Mouse (Mus musculus) urinary bladder, postnatal 14 days (tissue): ENCODE data around the gene Trappc2l.
"Not testable (repeated sequence)": the region's sequence is repeated elsewhere in the genome, so short reads cannot be mapped to it uniquely, and the experiment has no call there.

Source experiments
- DNase-seq: peaks from one replicate; pipeline ENCODE4 v3.0.0; 2021; ENCODE audit warnings: low spot score

Gene Trappc2l

DNA sequence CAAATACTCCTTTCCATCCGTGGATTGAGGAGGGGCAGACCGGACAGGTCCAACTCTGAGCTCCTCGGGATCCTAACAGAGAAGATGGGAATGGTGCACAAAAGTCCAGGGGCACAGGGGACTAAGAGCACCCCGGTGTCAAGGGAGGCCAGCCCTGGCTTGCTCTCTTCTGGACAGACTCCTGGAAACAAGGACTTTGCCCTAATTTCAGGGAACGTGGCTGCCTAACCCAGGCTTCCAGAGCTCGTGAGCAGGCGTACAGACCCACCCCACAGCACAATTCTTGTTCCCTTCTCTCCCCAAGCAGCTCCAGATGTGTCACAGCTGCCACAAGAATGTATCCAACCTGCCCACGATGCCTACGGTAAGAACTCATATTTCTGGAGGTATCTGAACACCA, 14.4 kb downstream of the Trappc2l start:
- DNase-seq = no peak

DNA sequence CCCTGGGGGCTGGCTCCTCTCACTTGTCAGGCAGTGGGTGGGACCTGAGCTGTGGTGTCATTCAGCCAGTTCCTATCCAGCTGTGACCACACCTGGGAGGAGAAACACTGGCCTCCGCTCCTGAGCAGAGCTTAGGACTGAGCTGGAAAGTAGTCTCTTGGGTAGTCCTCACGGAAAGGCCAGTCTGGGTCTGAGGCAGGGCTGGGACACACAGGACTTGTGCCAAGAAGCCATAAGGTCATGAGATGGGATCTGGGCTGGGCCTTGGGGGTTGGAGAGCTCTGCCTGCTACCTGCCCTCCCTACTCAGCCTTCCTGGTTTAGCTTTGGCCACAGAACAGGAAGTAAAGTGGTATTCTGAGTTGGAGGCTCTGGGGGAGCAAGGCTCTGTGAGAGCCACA, 15.5 kb downstream of the Trappc2l start:
- DNase-seq = no peak

DNA sequence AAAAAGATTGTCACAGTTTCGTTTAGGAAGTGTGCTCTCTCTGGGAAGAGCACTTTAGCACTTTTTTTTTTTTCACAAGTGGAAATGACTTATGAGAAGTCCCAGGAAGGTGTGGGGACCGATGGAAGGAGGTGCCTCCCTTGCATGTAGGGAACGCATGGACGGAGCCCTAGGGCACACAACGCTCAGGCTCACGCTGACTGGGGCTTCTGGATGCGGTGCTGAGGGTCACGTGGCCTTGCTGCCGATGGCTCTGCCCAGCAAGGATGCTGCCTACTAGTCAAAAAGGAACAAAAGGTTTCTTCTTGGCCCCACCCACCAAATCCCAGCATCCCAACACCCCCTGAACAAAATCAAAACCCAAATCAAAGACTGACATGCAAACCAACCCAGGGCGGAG, 17.9 kb downstream of the Trappc2l start:
- no peak for DNase-seq

DNA sequence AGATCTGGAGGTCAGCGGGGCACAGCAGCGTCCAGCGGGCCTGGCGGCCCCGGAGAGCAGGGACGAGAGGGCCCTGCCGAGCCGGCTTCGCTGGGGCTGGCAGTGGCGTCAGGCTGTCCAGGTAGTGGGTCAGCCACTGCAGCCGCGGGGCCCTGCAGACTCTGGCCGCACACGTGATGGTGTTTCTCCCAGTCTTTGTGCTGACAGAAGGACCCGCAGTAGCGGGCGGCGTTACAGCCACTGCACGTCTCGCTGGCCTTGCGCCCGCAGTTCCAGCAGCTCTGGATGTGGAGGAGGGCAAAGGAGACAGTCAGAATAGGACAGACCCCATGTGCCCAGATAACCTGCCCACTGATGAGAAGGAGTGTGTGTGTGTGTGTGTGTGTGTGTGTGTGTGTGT, 19.3 kb downstream of the Trappc2l start:
- DNase-seq = no peak

DNA sequence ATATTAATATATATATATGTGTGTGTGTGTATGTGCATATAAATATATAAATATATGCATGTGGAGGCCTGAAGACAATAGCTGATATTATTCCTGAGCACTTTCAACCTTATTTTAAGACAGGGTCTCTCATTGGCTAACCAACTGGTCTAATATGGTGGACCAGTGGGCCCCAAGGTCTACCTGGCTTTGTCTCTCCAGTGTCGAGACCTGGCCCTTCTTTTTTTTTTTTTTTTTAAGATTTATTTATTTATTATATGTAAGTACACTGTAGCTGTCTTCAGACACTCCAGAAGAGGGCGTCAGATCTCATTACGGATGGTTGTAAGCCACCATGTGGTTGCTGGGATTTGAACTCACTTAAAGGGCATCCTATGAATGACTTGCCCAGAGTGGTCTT, 20.7 kb downstream of the Trappc2l start:
- DNase-seq = not testable (repeated sequence)

DNA sequence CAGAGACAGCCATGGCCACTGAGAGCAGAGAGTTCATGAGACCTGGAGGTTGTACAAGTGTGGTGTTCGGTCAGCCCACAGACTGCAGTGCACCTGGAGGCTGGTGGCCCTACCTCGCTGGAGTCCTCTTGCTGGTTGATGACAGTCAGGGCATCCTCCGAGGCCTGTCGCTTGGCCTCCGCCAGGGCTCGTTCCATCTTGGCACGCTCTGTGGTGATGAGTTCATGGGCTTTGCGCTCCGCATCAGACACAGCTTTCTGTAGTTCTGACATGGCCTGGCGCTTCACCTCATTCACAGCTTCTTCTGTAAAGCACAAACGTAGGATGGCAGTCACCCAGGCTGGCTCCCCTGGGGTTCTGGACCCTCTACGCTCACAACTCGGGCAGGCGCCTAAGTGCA, 21.8 kb downstream of the Trappc2l start:
- DNase-seq = no peak

DNA sequence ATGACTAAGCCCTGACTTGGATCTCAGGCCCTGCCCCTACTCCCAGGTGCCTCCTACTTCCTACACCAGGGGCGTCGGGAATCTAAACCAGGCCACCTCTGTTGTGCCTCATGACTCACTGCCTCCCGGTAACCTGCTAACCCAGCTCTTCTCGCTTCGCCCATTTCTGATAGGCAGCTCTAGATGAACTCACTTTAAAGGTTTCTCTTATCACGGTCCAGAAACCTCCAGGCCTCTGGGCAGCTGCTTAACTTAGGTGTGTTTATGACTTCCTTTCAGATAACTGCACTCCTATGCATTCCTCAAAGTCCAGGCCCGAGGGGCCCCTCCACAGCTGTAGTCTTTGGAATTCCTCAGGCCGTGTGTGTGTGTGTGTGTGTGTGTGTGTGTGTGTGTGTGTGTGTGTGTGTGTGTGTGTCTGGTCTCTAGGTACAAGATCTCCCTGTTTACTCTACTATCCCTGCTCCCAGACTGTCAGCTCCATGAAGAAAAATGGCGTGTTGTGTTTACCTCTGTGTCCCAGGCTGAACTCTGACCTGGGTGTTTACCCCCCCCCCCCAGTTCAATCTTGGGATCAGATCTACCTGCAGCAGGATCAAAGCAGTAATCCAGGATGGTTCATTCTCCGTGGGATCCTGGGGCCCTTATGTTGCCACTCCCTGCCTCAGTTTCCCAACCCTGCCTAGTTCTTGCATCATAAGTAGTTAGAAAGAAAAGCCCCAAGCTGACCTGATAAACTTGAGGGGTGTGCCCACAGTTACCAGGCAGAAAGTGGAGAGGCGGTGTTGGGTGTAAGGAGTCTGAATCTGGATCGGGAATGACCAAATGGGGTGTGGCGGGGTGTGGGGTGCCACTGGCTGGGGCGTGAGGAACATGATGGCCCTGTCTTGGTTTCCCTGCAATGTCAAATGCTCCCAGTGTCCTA, 24.7 kb downstream of the Trappc2l start:
- DNase-seq = peak; percentile 72

DNA sequence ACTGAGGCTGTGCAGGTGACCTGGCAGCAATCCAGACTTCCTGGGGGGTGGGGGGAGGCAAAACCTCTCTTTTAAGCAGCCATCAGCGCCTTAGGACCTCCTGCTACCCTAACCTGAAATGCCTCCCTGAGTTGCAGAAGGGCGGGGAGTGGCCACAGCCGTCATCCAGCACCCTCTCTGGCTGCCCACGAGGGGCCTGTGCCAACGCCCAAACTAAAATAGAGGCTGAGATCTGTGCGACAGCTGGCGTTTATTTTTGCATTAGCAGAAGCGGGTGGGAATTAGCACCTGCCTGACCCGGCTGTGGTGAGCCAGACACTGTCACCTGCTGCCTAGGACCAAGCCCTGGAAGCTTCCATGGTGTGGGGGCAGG, 25.3 kb downstream of the Trappc2l start:
- DNase-seq = no peak

DNA sequence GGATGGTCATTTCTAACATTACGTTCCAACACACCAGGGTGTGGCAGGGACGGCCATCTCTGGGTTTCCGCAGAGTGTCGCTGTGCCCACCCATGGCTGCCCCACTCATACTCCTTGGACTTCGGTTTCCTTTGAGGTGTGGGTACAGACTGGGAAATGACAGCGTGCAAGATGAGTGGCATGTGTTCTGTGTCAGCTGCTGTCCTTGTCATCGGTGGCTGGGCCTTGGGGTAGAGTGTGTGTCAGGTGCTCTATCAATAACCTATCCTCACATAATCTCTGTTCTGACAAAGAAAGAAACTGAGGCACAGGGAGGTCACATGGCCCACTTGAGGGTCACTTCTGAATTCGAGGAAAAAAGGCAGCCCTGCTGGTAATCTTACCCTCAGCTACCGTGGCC, 25.8 kb downstream of the Trappc2l start:
- DNase-seq = no peak

DNA sequence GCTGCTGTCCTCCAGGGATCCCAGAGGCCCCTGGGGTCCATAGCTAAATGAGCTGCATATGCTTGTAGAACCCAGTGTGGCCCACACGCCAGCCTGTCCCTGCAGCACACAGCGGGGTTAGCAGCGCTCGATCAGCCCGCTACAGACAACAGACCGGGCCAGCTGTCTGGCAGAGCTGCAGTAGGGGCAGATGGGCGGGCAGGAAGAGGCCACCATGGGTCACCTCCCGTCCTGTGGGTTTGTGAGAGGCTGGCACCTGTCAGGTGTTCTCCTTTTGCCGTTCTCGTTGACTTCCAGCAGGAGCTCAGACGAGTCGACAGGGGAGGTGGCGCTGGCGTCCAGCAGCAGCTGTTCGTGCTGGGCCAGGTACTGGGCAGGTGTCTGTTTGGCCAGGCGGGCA, 27.2 kb downstream of the Trappc2l start:
- no peak for DNase-seq

DNA sequence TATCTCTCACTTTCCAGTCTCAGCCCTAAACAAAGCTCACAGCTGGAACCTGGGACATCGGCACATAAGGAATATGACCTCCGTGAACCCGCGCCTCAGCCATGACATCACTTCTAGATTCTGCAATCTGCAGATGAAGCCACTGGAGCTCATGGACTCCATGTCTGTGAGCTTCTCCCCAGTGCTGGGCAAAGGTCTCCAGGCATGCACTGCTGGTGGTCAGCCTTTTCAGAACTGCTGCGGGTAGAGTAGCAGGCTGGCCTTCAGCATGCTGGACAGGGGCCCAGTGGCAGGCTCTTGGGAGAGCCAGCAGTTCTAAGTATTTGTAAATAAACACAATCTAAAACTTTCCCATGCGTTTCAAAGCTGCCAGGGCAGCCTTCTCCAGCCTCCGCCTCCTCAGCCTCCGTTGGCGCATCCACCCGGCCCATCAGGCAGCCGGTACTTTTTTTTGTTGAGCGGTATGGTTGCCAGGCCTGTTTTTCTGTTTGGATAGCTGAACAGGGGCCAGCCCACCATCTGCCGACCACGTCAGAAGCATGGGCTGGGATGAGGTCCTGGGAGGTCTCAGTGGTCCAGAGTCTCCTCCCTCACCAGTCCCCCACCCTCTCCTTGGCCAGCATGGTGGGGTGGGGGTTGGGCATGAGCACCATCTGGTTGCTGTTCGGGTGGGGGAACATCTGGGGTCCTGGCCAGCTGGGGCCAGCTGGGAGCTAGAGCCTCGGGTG, 28.2 kb downstream of the Trappc2l start:
- peak; percentile 51 for DNase-seq

DNA sequence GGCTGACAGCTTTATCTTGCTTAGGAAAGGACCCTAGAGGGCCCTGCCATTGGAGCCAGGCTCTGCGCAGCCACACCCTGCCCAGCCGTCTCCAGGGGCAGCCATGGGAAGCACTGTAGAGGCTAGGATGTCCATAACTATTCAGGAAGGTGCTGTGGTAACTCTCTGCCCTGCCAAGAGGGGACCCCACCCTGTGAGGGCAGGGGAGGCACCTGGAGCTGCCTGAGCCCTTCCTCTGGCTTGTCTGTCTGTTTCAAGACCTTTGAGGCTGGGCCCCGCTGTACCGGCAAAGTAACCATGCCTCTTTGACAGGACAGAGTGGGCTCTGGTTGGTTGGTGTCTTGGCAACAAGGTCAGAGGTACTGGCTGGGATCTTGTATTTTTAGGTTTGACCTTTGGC, 29.4 kb downstream of the Trappc2l start:
- no peak for DNase-seq

DNA sequence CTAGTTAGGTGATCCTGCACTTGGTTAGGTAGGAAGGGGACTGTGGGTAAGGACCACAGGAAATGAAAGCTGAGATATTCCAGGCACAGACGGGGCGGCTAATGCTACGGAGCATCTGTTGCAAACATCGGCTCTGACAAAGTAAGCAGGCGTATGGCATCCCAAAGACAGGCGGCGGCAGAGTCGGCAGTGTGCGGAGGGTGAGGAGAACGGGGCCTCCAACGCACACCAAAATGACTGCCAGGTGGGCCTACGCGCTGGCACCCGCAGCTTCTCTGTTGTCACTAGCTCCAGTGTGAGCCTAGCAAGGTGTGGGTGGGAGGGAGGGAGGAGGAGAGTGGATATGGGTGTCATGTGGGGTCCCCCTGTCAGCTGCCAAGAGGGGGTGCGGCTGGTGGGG, 30.0 kb downstream of the Trappc2l start:
- DNase-seq = no peak

DNA sequence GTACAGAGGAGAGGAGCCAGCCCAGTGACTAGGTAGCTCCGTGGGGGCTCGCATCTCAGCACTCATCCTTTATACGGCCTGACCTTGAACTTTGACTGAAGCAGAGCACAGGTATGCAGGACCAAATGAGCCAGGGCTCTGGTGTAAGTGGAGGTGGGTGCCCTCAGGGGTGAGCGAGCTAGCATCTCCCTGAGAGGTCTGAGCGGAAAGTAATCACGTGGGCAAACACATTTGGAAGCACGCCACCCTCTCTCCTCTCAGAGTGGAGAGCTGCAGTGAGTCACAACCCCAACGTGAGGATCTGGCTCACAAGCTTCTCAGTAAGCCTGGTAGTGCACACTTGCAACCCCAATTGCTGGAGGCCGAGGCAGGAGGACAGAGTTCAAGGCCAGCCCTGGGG, 30.6 kb downstream of the Trappc2l start:
- peak; percentile 48 for DNase-seq

DNA sequence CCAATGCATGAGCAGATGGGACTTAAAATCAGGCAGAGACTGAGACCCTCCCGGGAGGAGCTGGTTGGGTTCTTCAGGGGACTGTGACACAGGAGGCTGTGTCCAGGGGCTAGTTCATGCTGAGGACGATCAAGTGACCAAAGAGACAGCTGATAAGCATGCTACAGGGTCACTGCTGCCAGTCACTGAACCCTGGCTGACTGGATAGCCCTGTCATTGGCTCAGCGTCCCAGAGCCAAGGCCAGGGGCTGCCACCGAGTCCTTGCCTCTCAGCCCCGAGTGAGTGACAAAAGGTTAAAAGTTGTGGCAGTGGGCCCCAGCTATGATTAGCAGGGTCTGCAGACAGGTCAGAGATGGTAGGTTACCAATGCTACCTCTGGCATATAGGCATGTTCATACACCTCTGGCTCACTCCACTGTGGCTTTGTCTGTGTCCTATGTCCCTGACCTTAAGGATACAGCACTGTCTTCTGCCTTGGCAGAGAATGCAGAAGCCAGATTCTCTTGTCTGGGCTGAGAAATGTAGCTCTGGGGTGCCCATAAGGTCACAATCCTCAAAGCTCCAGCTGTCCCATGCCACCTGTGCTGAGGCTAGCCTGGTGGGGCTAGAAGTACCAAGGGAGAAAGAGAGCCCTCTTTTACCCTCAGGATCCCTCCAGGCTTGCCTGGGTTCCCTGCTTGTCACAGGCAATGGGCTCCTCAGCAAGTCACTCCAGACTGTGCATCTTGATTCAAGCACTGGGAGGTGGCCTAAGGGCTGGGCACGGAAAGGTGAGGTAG, 32.9 kb downstream of the Trappc2l start:
- no peak for DNase-seq

DNA sequence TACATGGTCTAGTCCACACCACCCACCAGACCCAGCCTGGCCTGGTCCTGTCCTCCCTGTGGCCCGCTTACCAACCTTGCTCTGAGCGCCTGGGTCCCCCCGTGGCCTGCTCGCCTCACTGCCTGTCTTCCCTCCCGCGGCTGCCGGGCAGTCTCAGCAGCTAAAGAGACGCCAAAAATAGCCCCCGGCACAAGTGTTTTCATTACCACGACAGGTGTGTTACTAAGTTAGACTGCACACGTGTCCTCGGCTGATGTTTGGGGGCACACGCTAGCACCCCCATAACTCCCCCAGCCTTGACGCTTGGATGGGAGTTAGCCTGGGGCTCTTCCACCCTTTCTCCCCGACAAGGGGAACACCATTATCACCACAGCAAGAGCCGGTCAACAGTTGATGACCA, 34.9 kb downstream of the Trappc2l start:
- DNase-seq = no peak

DNA sequence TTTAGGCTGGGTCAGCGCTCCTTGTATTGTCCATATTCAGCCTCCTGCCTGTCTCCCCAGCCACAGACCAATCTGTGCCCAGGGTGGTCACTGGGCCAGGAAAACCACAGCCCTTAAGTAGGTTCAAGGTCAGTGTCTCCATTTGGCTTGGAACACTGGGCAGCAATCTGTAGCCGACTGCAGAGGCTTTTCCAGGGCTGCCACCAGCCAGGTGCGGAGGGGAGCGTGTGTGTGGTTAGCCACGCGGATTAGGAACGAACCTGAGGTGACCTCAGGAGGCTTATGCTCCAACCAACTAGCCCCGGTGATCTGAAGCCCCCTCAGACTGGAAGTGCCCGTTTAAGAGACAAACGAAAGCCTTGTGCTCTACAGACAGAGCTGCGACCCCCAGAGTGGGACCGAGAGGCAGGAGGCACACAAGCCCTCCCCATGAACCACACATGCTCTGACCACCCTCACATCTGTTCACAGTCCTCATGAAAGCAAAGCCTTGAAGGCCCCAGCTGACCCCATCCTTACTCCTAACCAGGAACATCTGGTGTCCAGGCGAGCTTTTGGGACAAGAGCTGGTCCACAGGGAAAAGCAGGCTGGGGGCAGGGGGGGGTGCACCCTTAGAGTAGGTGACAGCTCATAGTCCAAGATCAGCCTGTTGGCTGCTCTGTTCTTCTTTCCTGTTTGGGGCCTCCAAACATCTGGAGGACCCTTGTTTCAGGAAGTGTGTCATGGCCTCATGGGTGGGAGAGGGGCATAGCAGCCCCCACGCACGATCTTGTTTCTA, 36.9 kb downstream of the Trappc2l start:
- no peak for DNase-seq

DNA sequence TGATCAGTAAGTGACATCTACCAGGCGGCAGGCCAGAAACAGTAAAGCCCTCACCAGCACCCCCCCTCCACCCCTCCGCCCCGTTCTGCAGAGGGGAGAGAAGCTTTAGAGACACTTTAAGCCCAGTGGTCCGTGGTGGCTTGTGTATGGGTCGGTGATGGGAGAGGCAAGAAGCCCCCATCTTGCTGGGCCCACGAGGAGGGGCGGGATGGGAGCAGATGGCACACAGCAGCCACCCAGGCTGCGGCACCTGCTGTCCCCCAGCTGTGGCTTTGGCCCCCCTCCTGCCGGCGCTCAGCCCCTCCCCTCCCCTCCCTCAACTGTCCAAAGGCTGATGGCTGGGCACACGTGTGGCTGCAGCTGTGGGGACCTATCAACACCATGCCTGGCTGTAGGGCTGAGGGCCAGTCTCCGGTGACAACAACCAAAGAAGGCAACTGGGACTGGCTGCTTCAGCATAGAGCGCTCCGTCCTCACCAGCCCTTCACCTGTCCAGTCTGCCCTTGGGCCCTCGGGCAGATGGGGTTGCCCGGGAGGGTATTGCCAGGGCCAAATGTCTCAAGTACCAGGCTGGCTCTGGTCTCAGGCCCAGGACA, 40.0 kb downstream of the Trappc2l start:
- no peak for DNase-seq

DNA sequence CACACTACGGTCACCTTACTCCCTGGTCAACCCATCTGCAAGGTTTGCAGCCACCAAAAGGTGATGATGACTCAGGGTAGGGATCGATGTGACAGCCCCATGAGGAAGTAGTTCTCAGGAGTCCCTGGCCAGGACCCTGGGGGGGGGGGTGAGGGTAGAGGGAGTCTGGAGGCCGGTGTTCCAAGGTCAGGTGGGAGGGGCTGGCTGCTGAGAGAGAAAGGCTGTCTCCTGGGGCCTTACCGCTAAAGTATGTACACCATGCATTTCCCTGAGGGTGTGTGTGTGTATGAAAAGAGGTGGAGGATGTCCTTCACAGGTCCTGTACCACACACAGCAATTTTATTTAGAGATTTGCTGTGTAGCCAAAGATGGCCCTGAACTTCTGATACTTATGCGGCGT, 41.2 kb downstream of the Trappc2l start:
- DNase-seq = no peak

DNA sequence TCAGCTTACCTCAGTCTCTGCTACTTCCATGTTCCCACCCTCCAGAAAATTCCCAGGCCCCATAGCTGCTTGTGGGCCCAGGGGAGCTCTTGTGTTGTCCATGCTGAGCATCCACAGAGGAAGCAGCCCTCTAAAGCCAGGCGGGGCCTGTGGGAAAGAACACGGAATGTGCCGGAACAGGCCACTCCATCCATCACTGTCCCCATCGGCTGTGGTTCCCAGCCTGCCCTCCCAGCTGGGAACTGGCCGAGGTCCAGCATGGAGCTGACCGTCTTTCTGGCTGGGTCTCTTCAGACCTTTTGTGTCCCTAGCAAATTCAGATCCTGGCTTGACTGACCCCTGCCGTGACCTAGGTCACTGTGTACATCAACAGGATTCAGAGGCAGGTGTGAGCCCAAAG, 43.3 kb downstream of the Trappc2l start:
- no peak for DNase-seq
